Mouse (Mus musculus) olfactory bulb, adult 2 months (tissue): ENCODE measurements around the gene Adamts12. TPM values are rescaled to one million over a fixed set of nuclear protein-coding genes. Genes with fewer than 3 reads are reported as not detected.

Experiments used
- H3K27ac ChIP-seq: fragments of 200-500 bp; 2 replicates; pipeline ENCODE4 v1.5.1; 2012; ENCODE audit warnings: low read depth, low read length; ENCODE audit not compliant: insufficient read depth
- H3K4me1 ChIP-seq: fragments of 200-500 bp; 2 replicates; pipeline ENCODE4 v1.6.1; 2012; ENCODE audit warnings: low read length; ENCODE audit not compliant: control insufficient read depth, insufficient read depth
- H3K4me3 ChIP-seq: fragments of 200-500 bp; 2 replicates; pipeline ENCODE4 v1.5.1; 2012; ENCODE audit warnings: mild to moderate bottlenecking, low read depth, low read length, moderate library complexity; ENCODE audit not compliant: insufficient read depth
- CTCF ChIP-seq: fragments of 200-500 bp; IDR thresholded peaks from 2 replicates; pipeline ENCODE4 v1.5.1; 2012; ENCODE audit warnings: low read depth, mild to moderate bottlenecking, low read length, moderate library complexity; ENCODE audit not compliant: insufficient read depth
- POLR2A ChIP-seq: fragments of 200-500 bp; IDR thresholded peaks from 2 replicates; pipeline ENCODE4 v1.6.1; 2012; ENCODE audit warnings: mild to moderate bottlenecking, low read depth, low read length, moderate library complexity; ENCODE audit not compliant: insufficient read depth
- WGBS: fragments of 180-500 bp; shearing (Covaris S2); methylation state at CpG from one replicate; pipeline ENCODE4 v1.1.7; 2018; 5-methylcytosine and 5-hydroxymethylcytosine counted together
- polyA plus RNA-seq: library from polyadenylated mRNA; stranded (reverse); fragments of >200 nt; gene quantifications from 2 replicates; pipeline ENCODE4 v1.2.4, GENCODE M21; 2012; ENCODE audit warnings: low replicate concordance; ENCODE audit not compliant: missing spikeins, insufficient read depth, insufficient read length

The Adamts12 gene
- polyA plus RNA-seq, 1 experiment: not detected

- no peak overlapping the region for H3K4me3 ChIP-seq
- H3K4me1 ChIP-seq: peaks cover 20% of the 10 kb centered on the region
- TF ChIP-seq CTCF: no peak
- no peak overlapping the region for H3K27ac ChIP-seq
- whole genome bisulfite sequencing: 2% methylated on average over 12 of the region's 12 CpGs
Measured at GRCm38 (mm10) chr15:11038476-11038875, 26.1 kb upstream of the Adamts12 start.

GRCm38 (mm10) chr15:11040067-11040466 is 24.5 kb upstream of the Adamts12 start:
- H3K4me3 ChIP-seq: no peak overlapping the region
- H3K4me1 ChIP-seq: peaks cover 20% of the 10 kb centered on the region
- 79% methylated on average over 5 of the region's 5 CpGs for WGBS
- TF ChIP-seq CTCF (no peak), POLR2A (no peak)
- no peak overlapping the region for H3K27ac ChIP-seq

GRCm38 (mm10) chr15:11041229-11041628 is 23.4 kb upstream of the Adamts12 start:
- TF ChIP-seq POLR2A (no peak), CTCF (no peak)
- H3K4me3 ChIP-seq: no peak overlapping the region
- no peak overlapping the region for H3K27ac ChIP-seq
- peaks cover 14% of the 10 kb centered on the region for H3K4me1 ChIP-seq
- WGBS: 95% methylated on average over 2 of the region's 2 CpGs

- Histone ChIP-seq H3K4me3 (no peak overlapping the region), H3K27ac (no peak overlapping the region), H3K4me1 (no peaks in the 10 kb centered on the region)
- TF ChIP-seq CTCF (no peak), POLR2A (no peak)
- 85% methylated on average over 5 of the region's 5 CpGs for WGBS
Measured at GRCm38 (mm10) chr15:11042828-11043227, 21.8 kb upstream of the Adamts12 start.

GRCm38 (mm10) chr15:11053678-11054439 is 10.7 kb upstream of the Adamts12 start:
- TF ChIP-seq POLR2A (no peak), CTCF (no peak)
- Histone ChIP-seq H3K4me3 (no peak overlapping the region), H3K4me1 (no peaks in the 10 kb centered on the region), H3K27ac (no peak overlapping the region)
- WGBS: 65% methylated on average over 10 of the region's 10 CpGs

- TF ChIP-seq POLR2A (no peak), CTCF (no peak)
- Histone ChIP-seq H3K27ac (no peak overlapping the region), H3K4me3 (no peak overlapping the region), H3K4me1 (no peaks in the 10 kb centered on the region)
- 77% methylated on average over 7 of the region's 7 CpGs for WGBS
Measured at GRCm38 (mm10) chr15:11054440-11055080, 10.0 kb upstream of the Adamts12 start.

GRCm38 (mm10) chr15:11062903-11063302 is 1.7 kb upstream of the Adamts12 start:
- Histone ChIP-seq H3K27ac (no peak overlapping the region), H3K4me3 (no peak overlapping the region), H3K4me1 (peaks cover 8% of the 10 kb centered on the region)
- 89% methylated on average over 1 of the region's 1 CpGs for WGBS
- TF ChIP-seq CTCF: no peak
- TF ChIP-seq POLR2A: no peak

GRCm38 (mm10) chr15:11064160-11064557 is 431 bp upstream of the Adamts12 start:
- Histone ChIP-seq H3K4me3 (no peak overlapping the region), H3K4me1 (peaks cover 8% of the 10 kb centered on the region), H3K27ac (no peak overlapping the region)
- no peak for TF ChIP-seq CTCF
- no peak for TF ChIP-seq POLR2A
- 33% methylated on average over 2 of the region's 2 CpGs for WGBS

GRCm38 (mm10) chr15:11065528-11066171 is 1.1 kb downstream of the Adamts12 start:
- Histone ChIP-seq H3K4me3 (no peak overlapping the region), H3K4me1 (peaks cover 8% of the 10 kb centered on the region), H3K27ac (no peak overlapping the region)
- no peak for TF ChIP-seq POLR2A
- no peak for TF ChIP-seq CTCF
- WGBS: 19% methylated on average over 9 of the region's 9 CpGs
